In genomic region chr12:86906395-86906794, GRCm38 (mm10) we compare ENCODE assay signal across 8 mouse cellular contexts. TPM values are rescaled to one million over a fixed set of nuclear protein-coding genes. Genes with fewer than 3 reads are reported as not detected.
DNase-seq lines count a peak whose midpoint lies in the region; ATAC-seq lines count a peak whose summit lies in the region.

No protein-coding gene starts in this region.

- peak overlapping the region; percentile 2; the same call in 1 of the 2 replicates for H3K4me2 ChIP-seq in embryonic facial prominence, embryonic 13.5 days
- H3K4me2 ChIP-seq in heart, embryonic 11.5 days = no peak overlapping the region
- no peak overlapping the region for H3K4me2 ChIP-seq in neural tube, embryonic 15.5 days

- no peak overlapping the region for H3K4me3 ChIP-seq in embryonic facial prominence, embryonic 13.5 days
- H3K4me3 ChIP-seq in heart, embryonic 11.5 days (ENCODE audit: low read depth, low read length) = no peak overlapping the region
- H3K4me3 ChIP-seq in neural tube, embryonic 15.5 days (replicated peaks) = no peak overlapping the region

- H3K9me3 ChIP-seq in embryonic facial prominence, embryonic 13.5 days = no peaks in the 10 kb centered on the region
- no peaks in the 10 kb centered on the region for H3K9me3 ChIP-seq in heart, embryonic 11.5 days (replicated peaks; ENCODE audit: control insufficient read depth, low read length)
- no peaks in the 10 kb centered on the region for H3K9me3 ChIP-seq in neural tube, embryonic 15.5 days (replicated peaks)

- WGBS in embryonic facial prominence, embryonic 13.5 days = 3% methylated on average over 15 of the region's 15 CpGs
- WGBS in heart, embryonic 11.5 days (ENCODE audit: insufficient replicate concordance) = 3% methylated on average over 15 of the region's 15 CpGs
- WGBS in neural tube, embryonic 15.5 days = 4% methylated on average over 15 of the region's 15 CpGs

- H3K4me1 ChIP-seq in embryonic facial prominence, embryonic 13.5 days = peaks cover 33% of the 10 kb centered on the region
- peaks cover 10% of the 10 kb centered on the region for H3K4me1 ChIP-seq in heart, embryonic 11.5 days (ENCODE audit: control insufficient read depth, insufficient read depth, low read length)
- peaks cover 13% of the 10 kb centered on the region for H3K4me1 ChIP-seq in neural tube, embryonic 15.5 days

- H3K27ac ChIP-seq in embryonic facial prominence, embryonic 13.5 days = no peak overlapping the region
- no peak overlapping the region for H3K27ac ChIP-seq in heart, embryonic 11.5 days (ENCODE audit: low read depth, low read length)
- no peak overlapping the region for H3K27ac ChIP-seq in neural tube, embryonic 15.5 days (replicated peaks)

- peak; percentile 93 for DNase-seq in CD4-positive, CD25-positive, alpha-beta regulatory T cell, adult 2 months (ENCODE audit: low read depth, low spot score)
- peak; percentile 87 to 92 for DNase-seq in adrenal gland, postnatal 36 days
- DNase-seq in kidney, postnatal 10 days = peak; percentile 92
- DNase-seq in lung, adult 18-20 months = peak; percentile 88 to 91
- DNase-seq in thymus, adult 18-20 months = peak; percentile 75 to 80

- H3K9ac ChIP-seq in embryonic facial prominence, embryonic 13.5 days = no peak overlapping the region
- 0 out of 2 replicates have a peak overlapping the region, but pooled peaks have one; percentile 16 for H3K9ac ChIP-seq in heart, embryonic 11.5 days (ENCODE audit: low read depth, low read length)
- H3K9ac ChIP-seq in neural tube, embryonic 15.5 days (replicated peaks) = no peak overlapping the region

- no peaks in the 10 kb centered on the region for H3K36me3 ChIP-seq in embryonic facial prominence, embryonic 13.5 days
- no peaks in the 10 kb centered on the region for H3K36me3 ChIP-seq in heart, embryonic 11.5 days (ENCODE audit: control insufficient read depth, insufficient read depth, low read length)
- H3K36me3 ChIP-seq in neural tube, embryonic 15.5 days = no peaks in the 10 kb centered on the region

- ATAC-seq in embryonic facial prominence, embryonic 13.5 days (ENCODE audit: insufficient number of reproducible peaks, insufficient read depth, low FRiP score, low TSS enrichment, low read depth) = no peak
- 0 out of 2 replicates have a peak, but pooled peaks have one; percentile 32 for ATAC-seq in heart, embryonic 11.5 days (replicated peaks; ENCODE audit: insufficient number of reproducible peaks, low FRiP score, low TSS enrichment)
- 0 out of 2 replicates have a peak, but pooled peaks have one; percentile 15 for ATAC-seq in neural tube, embryonic 15.5 days (ENCODE audit: low FRiP score)

- H3K27me3 ChIP-seq in embryonic facial prominence, embryonic 13.5 days = no peaks in the 10 kb centered on the region
- H3K27me3 ChIP-seq in heart, embryonic 11.5 days (ENCODE audit: control insufficient read depth, insufficient read depth, low read length) = no peaks in the 10 kb centered on the region
- H3K27me3 ChIP-seq in neural tube, embryonic 15.5 days (replicated peaks) = no peaks in the 10 kb centered on the region

RNA-seq across cellular contexts. Expression of gene Irf2bpl, which starts 21.8 kb away (rescaled TPM):
- total RNA-seq in adrenal gland, postnatal 36 days (2021) = 10 to 100 TPM; 47.3 to 64.5 TPM
- polyA plus RNA-seq in embryonic facial prominence, embryonic 13.5 days (2015; fragmentation: Nextera tagmentation; extraction: Ambion mirVana) = 36.5 and 37.7 TPM in 2 replicates
- polyA plus RNA-seq in heart, embryonic 11.5 days (2014; fragmentation: Nextera tagmentation; extraction: Ambion mirVana) = 18.9 and 26.9 TPM in 2 replicates
- 53.3 and 69.9 TPM in 2 replicates for polyA plus RNA-seq in neural tube, embryonic 15.5 days (2015; fragmentation: Nextera tagmentation; extraction: Ambion mirVana)

RNA-seq across cellular contexts. Expression of gene Cipc, which starts 40.4 kb away (rescaled TPM):
- total RNA-seq in adrenal gland, postnatal 36 days (2021) = 10 to 100 TPM; 24.4 to 24.7 TPM
- polyA plus RNA-seq in embryonic facial prominence, embryonic 13.5 days (2015; fragmentation: Nextera tagmentation; extraction: Ambion mirVana) = 24.3 TPM in 2 replicates
- polyA plus RNA-seq in heart, embryonic 11.5 days (2014; fragmentation: Nextera tagmentation; extraction: Ambion mirVana) = 26.7 and 31.0 TPM in 2 replicates
- 37.2 and 40.8 TPM in 2 replicates for polyA plus RNA-seq in neural tube, embryonic 15.5 days (2015; fragmentation: Nextera tagmentation; extraction: Ambion mirVana)
